Mouse (Mus musculus) heart, postnatal 25 days (tissue): Measurements from ENCODE around the gene Dgkg. TPM values are rescaled to one million over a fixed set of nuclear protein-coding genes. Genes with fewer than 3 reads are reported as not detected.

Experiments
- DNase-seq: peaks from one replicate; pipeline ENCODE4 v3.0.0; 2022; ENCODE audit warnings: low spot score
- intact Hi-C: fragments of 180-260 bp; cut with DNase I; formaldehyde crosslinking; loops from one replicate; pipeline ENCODE4 v1.15.1; 2025
- total RNA-seq, 2 experiments: library from RNA; stranded (reverse); gene quantifications; 2 replicates each; pipeline ENCODE4 v1.2.3; 2021

The Dgkg gene
- total RNA-seq, 2 experiments from 2014 or later: 0.50 to 0.57 TPM

DNA sequence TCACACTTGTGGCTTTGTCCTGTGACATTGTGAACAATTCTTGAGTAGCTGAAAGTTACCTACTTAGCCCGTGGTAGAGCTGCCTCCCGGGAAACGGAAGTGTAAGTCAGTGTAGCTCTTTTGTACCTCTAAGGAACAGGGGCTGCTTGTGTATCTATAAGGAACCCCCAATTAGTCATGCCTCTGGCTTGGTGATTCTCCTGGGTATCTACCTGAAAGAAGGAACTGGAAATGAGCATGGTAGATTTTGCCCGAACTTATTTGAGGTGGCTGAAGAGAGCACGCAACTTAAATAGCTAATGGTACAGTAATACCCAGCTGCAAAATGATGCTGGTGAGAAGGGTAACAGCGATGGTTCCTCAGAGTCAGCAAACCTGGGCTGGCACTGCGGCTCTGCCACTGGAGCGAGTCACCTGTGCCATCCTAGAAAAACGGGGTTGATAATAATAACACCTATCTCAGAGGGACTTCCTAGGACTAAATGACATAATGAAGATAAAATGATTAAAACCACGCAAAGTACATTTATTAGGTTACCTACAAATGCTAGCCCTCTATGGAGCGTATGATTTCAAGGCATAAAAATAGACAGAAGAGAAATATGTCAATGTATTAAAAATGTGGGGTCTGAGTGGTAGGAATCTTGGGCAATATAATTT lies 3.1 kb downstream of the Dgkg start:
- intact Hi-C loops: no loop called here
- DNase-seq: no peak

DNA sequence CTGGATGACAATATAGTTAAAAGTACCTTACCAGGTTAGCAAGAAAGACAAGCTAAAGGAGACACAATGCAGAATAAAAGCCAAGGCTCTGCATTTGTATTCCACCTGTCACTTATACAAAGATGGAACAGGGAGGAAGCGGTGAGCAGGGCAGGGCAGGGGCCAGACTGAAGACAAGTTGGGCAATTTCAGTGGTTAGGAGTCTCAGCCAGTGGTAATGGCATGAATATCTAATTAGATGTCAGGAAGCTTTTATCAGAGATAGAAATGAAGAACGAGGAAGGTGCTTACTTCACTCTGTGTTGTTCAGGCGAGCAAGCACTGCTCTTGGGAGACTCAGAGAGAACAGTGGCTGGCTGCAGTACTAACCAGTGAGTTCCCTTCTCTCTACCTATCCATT lies 5.8 kb downstream of the Dgkg start:
- DNase-seq: no peak
- intact Hi-C loops: no loop called here

DNA sequence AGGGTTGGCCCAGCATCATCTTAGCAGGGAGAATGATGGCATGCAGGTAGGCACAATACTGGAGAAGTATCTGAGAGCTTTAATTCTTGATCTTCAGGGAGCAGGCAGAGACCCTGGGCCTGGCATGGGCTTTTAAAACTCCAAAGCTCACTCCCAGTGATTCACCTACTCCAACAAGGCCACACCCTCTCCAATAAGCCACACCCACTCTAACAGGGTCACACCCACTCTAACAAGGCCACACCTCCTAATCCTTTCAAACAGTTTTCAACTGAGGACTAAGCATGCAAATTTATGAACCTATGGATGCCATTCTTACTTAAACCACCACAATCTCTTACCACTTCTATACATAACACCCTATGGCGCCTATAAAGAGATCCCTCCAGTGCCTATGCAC lies 11.8 kb downstream of the Dgkg start:
- intact Hi-C loops: no loop called here
- DNase-seq: no peak

DNA sequence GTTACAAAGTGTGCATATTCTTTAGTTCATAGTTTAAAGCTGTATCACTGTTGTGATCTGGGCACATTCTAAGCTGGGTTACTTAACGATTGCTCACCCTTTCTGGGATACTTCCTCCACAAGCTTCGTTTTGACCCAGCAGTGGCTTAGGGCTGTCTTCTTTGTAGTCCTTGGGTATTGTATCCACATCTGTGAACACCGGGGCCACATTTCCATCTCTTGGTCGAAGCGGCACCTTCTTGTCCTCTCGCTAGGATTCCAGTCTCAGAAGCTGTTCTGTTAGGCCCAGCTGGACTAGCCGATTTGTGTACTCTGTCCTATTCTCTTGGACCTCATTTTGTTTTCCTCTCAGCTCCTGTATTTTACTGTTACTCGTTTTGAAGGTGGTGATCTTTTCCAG lies 13.6 kb downstream of the Dgkg start:
- DNase-seq: no peak
- intact Hi-C loops: no loop called here

DNA sequence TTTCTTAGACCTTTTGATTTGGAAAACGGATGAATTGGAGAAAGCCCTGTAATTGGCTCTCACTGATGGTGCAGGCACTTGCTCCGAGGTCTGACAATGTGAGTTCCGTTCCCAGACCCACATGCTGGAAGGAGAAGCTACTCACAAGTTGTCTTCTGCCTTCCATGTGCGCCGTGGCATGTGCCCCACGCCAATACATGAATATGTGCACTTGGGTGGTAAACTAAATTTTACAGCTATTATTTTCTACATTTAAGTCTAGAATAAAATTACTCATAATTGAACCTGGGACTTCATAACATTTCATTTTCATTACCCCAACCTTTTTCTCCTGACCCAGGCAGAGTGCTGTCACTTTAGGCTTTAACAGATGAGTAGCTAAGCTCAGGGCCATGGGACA lies 14.1 kb downstream of the Dgkg start:
- DNase-seq: no peak
- intact Hi-C loops: no loop called here

DNA sequence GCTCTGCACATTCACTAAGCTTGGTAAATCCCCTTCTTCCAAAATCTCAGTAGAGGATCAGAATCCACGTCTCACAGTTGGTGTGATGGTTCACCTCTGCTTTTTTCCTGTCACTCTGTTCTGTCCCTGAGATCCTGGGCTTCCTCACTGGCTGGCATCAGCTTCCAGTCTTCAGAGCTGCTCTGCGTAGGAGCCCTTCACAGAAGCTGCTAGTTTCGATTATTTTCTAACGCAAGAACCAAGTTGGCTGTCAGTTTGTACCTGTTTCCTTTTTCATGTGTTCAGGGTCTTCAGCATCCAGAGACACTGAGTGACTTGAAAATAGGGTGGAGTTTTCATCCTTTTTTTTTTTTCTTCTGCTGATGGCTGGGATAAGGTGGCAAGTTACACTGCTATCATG lies 15.0 kb downstream of the Dgkg start:
- intact Hi-C loops: no loop called here
- no peak for DNase-seq

DNA sequence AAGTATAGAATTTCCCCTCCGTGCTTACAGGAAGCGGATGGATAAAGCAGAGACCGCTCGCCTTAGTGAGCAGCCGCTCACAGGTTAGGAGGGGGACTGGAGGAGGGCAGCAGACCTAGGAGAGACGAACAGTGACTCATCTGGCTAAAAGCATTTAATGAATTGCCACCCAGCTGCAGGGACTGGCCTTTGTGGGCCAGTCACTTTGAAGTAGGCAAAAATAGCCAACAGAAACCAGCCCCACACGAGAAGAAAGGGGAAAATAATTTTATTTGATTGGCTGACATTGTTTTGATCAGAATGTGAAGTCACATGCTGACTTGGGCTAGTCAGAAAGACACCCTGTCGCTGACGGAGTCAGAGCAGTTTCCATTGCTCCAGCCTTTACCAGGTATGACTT lies 15.4 kb downstream of the Dgkg start:
- DNase-seq: no peak
- intact Hi-C loops: no loop called here

DNA sequence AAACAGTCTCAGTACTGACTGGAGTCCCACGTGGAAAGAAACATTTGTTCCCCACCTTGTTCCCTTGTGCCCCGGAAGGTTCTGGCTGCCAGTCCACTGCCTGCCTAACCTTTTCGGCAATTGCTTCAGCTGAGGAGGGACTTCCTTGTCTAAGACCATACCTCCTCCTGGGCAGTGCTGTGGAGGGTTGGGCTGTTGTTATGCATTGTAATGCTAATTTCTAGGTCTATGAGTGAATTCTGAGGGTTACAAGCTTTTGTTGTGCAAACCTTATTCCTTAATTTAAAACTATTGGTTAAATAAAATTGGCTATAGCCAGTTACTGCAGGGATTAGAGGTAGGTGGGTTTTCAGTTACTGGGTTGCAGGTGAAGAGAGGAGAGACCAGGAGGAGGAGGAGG lies 19.7 kb downstream of the Dgkg start:
- intact Hi-C loops: no loop called here
- no peak for DNase-seq

DNA sequence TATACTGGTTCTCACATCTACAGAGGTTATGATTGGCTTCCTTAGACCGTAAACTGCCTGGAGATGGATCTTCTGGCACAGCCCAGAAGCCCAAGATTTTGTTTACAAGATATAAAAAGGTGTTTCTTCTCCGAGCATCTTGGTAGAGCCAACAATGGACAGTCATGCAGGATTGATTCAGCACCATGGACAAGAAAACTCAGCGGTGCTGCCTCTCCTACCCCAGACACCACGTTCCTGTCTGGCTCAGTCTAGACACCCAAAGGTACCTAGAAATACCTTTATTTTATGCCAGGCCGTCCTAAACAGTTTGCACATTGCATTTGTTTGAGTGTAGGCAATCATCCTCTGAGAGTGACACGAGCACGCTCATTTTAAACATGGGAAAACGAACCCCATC lies 21.3 kb downstream of the Dgkg start:
- intact Hi-C loops: no loop called here
- no peak for DNase-seq

DNA sequence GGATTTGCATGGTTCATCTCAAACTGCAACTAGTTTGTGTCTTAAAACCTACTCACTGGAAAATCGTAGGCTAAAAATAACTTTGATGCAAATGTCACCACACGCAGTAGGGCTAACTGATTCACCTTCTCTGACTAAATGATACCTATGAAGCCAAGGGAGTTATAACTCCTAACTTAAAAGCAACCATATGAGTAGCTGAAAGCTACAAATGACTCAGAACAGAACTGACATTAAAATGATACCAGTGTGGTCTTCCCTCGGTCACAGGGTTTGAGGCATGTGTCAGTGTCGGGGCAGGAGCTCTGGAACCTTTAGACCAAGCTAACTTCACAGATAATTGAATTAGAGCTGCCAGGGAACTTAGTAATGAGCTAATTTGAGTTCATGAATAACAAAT lies 24.0 kb downstream of the Dgkg start:
- intact Hi-C loops: no loop called here
- DNase-seq: no peak

DNA sequence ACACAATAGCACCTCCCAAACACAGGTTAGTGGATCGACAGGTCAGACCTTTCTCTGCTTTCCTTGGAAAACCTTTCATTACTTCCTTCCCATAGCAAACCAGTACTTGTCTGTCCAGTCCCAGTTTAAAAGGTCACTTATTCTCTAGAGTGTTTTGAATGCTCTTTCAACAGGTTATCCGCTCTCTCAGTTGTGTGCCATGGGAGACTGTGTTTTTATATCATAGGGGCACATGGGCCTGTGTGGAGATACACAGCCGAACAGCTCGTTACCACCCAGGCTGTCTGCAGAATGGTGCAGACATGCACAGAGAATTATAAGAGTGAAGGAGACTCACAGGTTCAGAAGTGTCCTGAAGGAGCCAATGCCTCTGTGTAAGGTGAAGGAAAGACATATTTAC lies 26.7 kb downstream of the Dgkg start:
- no peak for DNase-seq
- intact Hi-C loops: no loop called here

DNA sequence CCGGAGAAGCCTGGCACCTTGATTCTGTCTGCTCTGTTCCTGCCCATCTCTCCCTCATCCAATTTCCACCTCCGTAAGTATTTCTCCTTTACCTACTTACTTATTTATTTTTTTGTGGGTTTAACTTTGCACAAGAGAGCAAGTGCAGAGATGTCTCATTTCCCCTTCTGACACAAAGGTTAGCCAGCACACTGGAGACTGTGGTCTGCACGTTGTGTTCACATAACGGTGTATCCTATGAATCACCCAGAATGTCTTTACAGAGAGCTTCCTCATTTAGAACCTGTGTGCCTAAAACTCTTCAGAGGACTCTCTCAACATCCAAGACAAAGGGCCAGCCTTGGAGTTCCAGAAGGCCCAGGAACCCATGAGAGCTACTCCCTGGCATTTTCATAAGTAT lies 27.1 kb downstream of the Dgkg start:
- no peak for DNase-seq
- intact Hi-C loops: no loop called here

DNA sequence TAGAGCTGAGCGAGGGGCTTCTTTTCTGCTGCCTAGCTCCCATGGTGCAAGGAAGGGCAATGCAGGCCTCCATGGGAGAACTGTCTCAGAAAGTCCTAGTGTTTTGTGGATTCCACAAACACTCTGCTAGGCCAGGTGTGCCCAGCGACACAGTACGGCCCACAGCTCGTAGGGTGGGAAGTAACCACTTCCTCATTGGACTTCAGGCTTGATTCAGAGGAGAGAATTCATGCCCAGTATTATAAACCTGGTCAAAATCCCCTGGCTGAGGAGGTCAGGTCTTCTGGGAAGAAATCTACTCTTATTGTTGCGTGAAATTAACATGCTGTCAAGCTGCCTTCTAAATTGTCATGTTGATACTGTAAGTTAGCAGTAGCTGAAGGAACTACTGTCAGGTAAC lies 31.0 kb downstream of the Dgkg start:
- intact Hi-C loops: no loop called here
- DNase-seq: no peak

DNA sequence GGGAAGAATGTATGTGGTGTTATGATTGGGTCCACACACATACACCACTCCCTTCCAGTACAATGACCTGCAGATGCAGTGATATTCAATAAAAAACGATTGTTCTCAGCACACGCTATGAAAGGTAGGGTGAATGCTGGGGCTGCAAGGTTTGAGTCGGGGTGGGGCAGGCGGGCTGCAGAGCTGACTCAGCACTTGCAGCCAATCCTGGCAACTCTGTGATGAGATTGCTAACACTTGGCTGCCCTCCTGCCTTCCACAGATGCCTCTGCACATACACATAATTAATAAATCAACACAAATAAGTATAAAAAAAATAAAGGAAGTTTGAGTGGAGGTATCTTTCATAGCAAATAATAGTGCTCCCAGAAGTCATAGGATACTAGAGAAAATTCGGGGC lies 31.6 kb downstream of the Dgkg start:
- DNase-seq: no peak
- intact Hi-C loops: no loop called here

DNA sequence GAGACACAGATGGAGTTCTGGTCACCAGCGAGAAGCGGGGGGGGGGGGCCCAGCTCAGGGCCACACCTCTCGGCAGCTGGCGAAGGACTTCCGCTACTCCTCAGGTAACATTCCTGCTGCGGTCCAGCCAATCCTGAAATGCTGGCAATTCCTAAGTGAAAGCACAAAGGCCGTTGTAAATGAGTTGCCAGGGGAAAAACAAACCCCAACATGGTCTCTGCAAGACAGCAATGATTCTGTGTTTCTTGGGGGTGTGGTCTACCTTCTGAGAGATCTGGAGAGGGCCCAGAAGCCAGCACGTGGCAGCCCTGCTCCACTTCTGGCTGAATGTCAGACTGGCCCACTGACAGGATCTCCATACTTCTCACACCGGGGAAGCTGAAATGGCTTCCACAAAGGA lies 34.7 kb downstream of the Dgkg start:
- intact Hi-C loops: no loop called here
- no peak for DNase-seq

DNA sequence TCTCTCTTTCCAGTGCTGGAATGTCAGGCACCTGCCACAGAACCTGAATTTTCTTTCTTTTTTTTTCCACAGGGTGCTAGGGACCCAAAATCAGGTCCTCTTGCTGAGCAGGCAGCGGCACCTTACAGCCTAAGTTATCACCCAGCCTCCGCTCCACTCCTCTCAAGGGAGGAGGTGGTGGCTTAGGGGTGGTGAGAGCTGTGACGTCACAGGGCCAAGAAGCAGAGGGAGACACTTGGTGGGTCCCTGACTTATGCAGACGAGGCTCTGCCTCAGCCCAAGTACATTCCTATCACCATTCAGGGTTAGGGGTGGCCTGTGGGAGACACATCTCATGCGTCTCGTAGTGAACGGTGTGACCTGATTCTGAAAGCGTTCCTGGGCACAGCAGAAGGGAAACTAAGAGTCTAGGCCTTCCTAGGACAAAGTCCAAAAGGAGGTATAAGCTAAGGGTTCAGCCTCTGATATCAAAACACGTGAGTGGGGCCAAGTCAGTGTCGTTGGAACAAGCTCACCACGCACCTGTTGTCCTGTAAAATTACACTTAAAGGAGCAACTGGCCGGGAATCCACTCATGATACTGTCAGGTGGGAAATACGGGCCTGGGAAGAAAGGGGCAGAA lies 35.6 kb downstream of the Dgkg start:
- DNase-seq: no peak
- intact Hi-C loops: no loop called here

DNA sequence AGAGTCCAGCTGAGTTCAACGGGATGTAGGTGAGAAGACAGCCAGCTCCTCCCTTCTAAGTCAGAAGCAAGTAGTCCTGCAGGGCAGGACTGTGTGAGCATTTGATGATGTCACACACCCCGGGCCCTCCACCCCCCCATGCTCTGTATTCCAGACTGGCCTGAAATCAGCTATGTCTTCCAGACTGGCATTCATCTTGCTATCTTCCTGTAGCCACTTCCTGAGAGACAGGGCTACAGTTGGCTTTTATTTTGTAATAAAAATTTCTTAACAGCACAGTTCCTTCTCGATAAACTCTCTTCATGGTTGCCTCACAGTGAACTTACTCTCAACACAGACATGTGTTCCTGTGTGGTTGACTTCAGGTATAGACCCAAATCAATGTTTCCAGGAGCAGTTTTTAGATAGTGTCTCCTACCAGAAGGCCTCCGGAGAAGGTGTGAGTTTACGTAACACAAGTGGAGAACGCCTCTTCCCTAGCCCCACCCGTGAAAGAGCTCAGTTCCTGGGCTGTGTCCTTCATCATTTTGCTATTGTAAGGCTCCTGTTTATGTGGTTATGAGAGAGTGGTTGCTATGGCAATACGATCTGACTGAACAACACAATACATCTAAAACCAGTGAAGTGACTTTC lies 38.5 kb downstream of the Dgkg start:
- no peak for DNase-seq
- intact Hi-C loops: no loop called here

DNA sequence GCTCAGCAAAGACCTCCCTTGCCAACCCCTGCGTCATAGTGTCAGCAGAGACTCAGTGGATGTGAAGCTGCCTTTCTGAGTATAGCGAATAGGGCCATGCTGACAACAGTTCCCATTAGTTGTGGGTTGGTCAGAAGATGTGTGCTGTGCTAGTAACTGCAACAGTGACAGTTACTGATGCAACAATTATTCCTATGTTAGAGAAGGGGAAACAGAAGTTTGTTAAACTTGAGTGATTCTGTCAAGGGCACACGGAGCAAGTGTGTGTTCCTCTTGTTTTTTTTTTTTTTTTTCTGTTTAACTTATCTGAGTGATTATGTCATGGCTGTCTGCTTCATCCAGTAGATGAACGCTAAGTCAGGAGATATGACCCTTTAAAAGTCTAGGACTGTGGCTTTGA lies 41.2 kb downstream of the Dgkg start:
- intact Hi-C loops: no loop called here
- DNase-seq: no peak

DNA sequence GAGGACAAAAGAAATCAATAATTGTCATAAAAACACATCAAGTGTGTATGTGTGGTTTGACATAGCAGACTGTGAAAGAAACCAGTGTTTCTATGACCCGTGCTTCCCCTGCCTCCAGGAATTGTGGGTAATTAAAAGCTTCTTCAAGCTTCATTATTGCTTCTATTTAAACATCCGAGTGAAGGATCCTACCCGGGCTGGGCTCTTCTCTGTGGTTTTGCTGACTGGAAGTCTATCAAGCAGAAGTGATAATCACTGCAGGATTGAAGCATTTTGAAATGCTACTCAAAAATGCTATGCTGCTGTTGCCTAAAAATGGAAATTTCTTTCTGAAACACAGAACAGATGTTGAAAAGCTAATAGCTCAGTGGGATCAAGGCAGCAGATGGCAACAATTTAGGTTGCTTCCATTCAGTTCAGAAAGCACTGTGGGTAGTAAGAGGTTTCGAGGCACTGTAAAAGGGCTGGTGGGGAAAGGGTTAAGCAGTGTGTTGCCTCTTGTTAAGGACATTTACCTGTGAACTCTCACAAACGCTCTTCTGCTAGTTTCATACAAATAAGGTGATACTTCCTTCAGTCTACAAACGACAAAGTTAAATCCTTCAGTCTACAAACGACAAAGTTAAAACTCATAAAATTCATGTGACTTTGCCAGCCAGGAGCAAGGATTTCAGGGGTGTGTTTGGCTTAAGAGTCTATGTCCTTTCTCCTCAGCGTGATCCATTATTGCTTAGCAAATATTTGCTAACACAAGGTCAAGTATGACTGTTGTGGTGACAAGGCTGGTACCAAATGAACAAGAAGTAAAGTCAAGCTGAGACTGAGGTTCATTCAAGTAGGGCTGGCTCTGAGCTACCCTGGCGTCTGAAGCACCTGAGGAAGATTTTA lies 43.6 kb downstream of the Dgkg start:
- intact Hi-C loops: no loop called here

DNA sequence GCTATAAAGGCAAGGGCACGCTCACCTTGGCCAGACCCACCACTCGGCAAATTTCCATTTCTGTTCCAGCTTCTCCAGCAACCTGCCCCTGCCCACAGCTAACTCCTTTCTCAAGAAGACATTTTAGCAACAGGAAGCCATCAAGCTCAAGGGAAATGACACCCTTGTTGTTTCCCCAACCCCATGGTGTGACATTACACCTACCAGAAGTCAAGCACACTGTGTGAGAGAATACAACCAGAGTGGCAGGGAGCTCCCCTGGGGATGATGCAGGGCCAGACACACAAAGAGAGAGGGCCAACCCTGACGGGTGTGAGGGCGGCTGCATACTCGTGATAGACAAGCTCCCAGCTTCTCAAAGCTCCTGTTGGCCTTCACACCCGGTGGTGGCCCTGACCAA lies 49.0 kb downstream of the Dgkg start:
- no peak for DNase-seq
- intact Hi-C loops: no loop called here

More for the DNA sequence above, 43.6 kb downstream of the Dgkg start:
- DNase-seq: no peak

DNA sequence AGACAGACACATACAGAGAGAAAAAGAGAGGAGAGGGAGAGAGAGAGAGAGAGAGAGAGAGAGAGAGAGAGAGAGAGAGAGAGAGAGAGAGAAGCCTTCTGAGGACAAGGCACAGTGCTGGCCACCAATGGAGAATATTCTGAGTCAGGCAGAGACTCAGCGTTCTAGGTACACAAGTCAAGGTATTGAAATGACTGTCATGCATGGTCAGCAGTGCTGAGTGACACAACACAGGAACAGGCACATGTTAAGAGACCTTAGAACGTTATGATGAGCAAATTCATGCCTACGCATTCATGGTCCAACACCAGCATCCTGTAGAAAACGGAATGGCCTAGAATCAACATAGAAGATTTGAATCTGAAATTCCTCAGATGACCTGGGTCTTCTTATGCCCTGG lies 50.0 kb downstream of the Dgkg start:
- no peak for DNase-seq
- intact Hi-C loops: no loop called here
